Mouse (Mus musculus) gastrocnemius, postnatal 4 days (tissue): ENCODE measurements around the gene Psmf1. TPM values are rescaled to one million over a fixed set of nuclear protein-coding genes. Genes with fewer than 3 reads are reported as not detected.

Experiments used
- DNase-seq, 2 experiments: peaks; one replicate each; pipeline ENCODE4 v3.0.0; 2021 to 2022; ENCODE audit warnings: low spot score in 2 of 2, mixed read lengths in 2 of 2
- total RNA-seq, 2 experiments: library from RNA; stranded (reverse); gene quantifications; 2 replicates each; pipeline ENCODE4 v1.2.3; 2021

Psmf1 gene
- total RNA-seq, 2 experiments from 2014 or later = 30.6 to 31.5 TPM

GRCm38 (mm10) chr2:151738460-151738859, 5.5 kb downstream of the Psmf1 start:
- no peak for DNase-seq

- no peak for DNase-seq
Observed at GRCm38 (mm10) chr2:151735422-151735821, 8.6 kb downstream of the Psmf1 start.

- DNase-seq = no peak
Observed at GRCm38 (mm10) chr2:151733151-151733865, 10.7 kb downstream of the Psmf1 start.

GRCm38 (mm10) chr2:151724094-151724493, 19.9 kb downstream of the Psmf1 start:
- no peak for DNase-seq

GRCm38 (mm10) chr2:151716318-151717055, 27.5 kb downstream of the Psmf1 start:
- no peak for DNase-seq

DNA sequence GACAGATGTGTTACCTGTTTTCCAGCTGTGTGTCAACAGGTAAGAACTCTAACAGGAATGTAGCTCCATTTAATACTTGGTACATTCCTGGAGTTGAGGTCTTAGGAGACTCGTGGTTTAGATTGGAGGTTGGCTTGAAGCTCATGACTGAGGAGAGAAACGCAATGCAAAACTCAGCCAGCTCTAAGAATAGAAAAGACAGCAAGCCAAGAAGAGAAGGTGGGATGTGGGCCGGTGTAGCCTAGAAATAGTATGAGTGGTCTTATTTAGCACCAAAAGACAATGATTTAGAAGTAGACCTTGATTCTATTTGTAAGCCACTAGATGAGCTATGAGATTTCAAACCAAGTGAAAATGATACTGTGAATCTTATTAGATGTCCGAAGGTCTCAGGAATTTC, 28.5 kb downstream of the Psmf1 start:
- DNase-seq = no peak

- DNase-seq = no peak
Observed at GRCm38 (mm10) chr2:151712647-151713046, 31.3 kb downstream of the Psmf1 start.

DNA sequence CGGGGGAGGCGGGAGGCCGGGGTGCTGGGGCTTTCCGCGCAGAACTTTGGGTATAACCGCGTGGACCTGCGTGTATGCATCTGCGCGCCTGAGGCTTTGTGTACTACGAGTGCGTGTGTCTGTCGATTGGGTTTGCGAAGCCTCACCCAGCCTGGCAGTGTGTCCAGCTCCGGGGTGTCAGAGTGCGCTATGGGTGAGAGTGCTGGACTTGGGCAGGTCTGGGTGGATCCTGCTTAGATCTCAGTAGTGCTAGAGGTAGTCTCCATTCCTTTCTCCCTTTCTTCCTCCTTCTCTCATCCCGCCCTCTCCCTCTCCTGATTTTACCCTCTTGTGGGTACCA, 41.2 kb downstream of the Psmf1 start:
- DNase-seq = no peak

DNA sequence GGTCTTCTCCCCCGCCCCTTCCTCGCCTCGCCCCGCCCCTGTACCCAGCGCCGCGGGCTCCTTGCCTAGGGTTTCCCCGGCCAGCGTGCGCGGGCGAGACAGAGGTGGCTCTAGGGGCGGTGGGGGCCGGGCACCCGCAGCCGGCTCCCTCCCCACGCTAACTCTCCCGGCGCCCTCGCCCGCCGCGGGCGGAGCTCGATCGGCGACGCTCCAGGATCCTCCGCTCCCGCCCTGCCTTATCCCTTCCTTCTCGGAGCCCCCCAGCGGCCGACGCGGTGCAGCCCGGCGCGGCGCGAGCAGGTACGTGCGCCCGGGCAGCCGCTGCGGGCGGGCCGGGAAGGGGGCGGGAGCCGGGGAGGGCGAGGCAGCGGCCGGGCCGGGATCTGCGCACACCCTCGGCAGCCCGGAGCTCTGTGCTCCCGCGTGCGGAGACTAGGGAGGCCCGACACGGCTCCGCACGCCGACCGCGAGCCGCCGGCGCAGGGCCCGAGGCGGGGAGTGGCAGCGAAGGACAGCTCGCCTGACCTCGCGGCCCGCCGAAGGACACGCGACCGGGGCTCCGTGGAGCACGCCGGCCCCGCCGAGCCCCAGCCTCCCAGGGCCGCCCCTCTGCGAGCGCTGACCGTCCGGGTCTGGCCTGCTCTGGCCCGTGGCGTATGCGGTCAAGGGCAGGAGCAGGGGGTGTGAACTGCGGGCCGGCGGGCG, 41.7 kb downstream of the Psmf1 start:
- DNase-seq = peak; percentile 29 to 31

- no peak for DNase-seq
Observed at GRCm38 (mm10) chr2:151701231-151702145, 42.5 kb downstream of the Psmf1 start, which contains the start of gene Tmem74b. TSS of gene Tmem74b (plus strand) at chr2:151702008.

- DNase-seq = peak in 1 of 2 experiments; percentile 2
Observed at GRCm38 (mm10) chr2:151682976-151683375, 61.0 kb downstream of the Psmf1 start.

GRCm38 (mm10) chr2:151682357-151682756, 61.6 kb downstream of the Psmf1 start:
- peak in 1 of 2 experiments; percentile 6 for DNase-seq

- no peak for DNase-seq
Observed at GRCm38 (mm10) chr2:151676234-151676633, 67.8 kb downstream of the Psmf1 start.

- no peak for DNase-seq
Observed at GRCm38 (mm10) chr2:151670968-151671329, 73.0 kb downstream of the Psmf1 start.

GRCm38 (mm10) chr2:151670026-151670967, 73.7 kb downstream of the Psmf1 start:
- no peak for DNase-seq

DNA sequence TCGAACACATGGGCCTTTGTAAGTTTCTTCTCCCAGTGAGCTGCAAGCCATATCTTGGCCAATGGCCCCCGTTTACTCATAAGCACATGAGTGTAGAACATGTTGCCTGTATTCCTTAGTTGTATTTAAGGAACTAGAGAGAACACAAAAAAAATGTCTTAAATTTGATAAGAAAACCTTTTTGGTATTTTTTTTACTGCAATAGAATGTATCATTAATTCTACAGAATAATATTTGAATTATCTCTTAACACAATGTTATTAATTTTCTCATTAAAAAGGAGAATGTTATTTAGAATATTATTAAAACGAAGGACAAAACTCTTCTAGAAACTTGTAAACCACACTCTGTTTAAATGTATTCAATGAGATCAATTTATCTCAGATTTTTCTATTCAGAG, 75.6 kb downstream of the Psmf1 start, which contains the start of gene Rad21l:
Gene Rad21l, minus strand, starts transcription at position 101 of the 400 bp plus-strand sequence.
- no peak for DNase-seq
